20 mouse cellular contexts compared by ENCODE assay signal in the genomic region with DNA sequence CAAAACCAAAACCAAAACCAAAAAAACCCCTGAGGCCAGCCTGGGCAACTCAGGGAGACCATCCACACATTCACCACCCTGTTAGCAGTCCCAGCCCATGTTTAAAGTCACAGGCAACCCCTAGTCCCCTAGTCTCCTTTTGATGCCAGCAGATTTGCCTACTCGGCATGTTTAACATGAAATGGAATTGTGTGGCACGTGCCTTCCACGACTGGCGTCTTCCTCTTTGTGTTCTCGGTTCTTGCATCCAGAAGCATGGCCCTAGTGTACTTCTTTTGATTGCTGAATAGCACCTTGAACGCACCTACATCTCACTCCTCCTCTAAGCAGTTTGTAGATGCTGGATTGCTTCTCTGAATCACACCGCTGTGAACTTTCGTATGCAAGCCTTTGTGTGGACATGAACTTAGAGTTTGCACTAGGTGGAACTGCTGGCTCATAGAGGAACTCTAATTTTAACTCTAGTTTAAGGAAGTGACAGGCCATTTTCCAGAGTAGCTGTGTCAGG. TPM values are rescaled to one million over a fixed set of nuclear protein-coding genes. Genes with fewer than 3 reads are reported as not detected.
DNase-seq lines count a peak whose midpoint lies in the region; ATAC-seq and TF ChIP-seq lines count a peak whose summit lies in the region.
"Had no signal": no experiment of that assay in that cellular context is flagged by ENCODE, and none has a peak within 500 bp of the region (broad histone marks: within the 10 kb centered on the region; RNA-seq: fewer than 3 reads in every experiment).

No protein-coding gene starts in this region.

- in situ Hi-C loops in ES-E14 (cut with MboI; ENCODE audit: low sequenced_read_pairs in 2 of 2, unreplicated experiment in 2 of 2): no loop called here

- DNase-seq in liver: no peak
- DNase-seq in ES-E14 (ENCODE audit: low read depth, low spot score): no peak
- peak; percentile 27 for DNase-seq in skeletal muscle tissue, adult 2 months (ENCODE audit: low read depth, low spot score)
- no peak for DNase-seq in layer of hippocampus, adult 11-12 months (ENCODE audit: low spot score)
- no peak for DNase-seq in urinary bladder, postnatal 10 days (ENCODE audit: low spot score)
- DNase-seq: adrenal gland, adult 2 months; cerebellum, postnatal 25 days; gastrocnemius, postnatal 14 days; kidney, postnatal 25 days; layer of hippocampus, postnatal 36 days; lung, postnatal 10 days had no signal

- no peak for ATAC-seq in liver, embryonic 12.5 days
- ATAC-seq in liver, embryonic 16.5 days (ENCODE audit: low read depth): no peak
- ATAC-seq: forebrain, embryonic 13.5 days; inflammation-experienced regulatory T-cells, adult 6 months had no signal

- H3K27me3 ChIP-seq in liver, embryonic 12.5 days (replicated peaks): peaks cover 10% of the 10 kb centered on the region
- H3K27me3 ChIP-seq in liver, embryonic 16.5 days (ENCODE audit: control insufficient read depth, insufficient read depth, low read depth, low read length): peaks cover under 1% of the 10 kb centered on the region

- H3K4me2 ChIP-seq in liver, embryonic 12.5 days: peak overlapping the region; percentile 27
- peak overlapping the region; percentile 24; the same call in 1 of the 2 replicates for H3K4me2 ChIP-seq in liver, embryonic 16.5 days (ENCODE audit: low read depth, low read length)
- H3K4me2 ChIP-seq: forebrain, embryonic 13.5 days; limb, embryonic 12.5 days had no signal

- 47% methylated on average over 8 of the region's 8 CpGs for WGBS in liver, embryonic 12.5 days (ENCODE audit: insufficient replicate concordance)
- whole genome bisulfite sequencing in liver, embryonic 16.5 days (ENCODE audit: insufficient replicate concordance): 29% methylated on average over 8 of the region's 8 CpGs

- no peak overlapping the region for H3K4me3 ChIP-seq in liver, embryonic 12.5 days
- H3K4me3 ChIP-seq in ES-E14 (ENCODE audit: insufficient read depth in 1 of 2, low read depth in 1 of 2, low read length in 2 of 2, poor library complexity in 1 of 2, severe bottlenecking in 1 of 2): no peak overlapping the region
- no peak overlapping the region; the same call in 1 of the 2 replicates for H3K4me3 ChIP-seq in liver, embryonic 16.5 days (ENCODE audit: low read depth, low read length)
- H3K4me3 ChIP-seq: forebrain, embryonic 13.5 days; limb, embryonic 12.5 days; myocyte had no signal

- no peaks in the 10 kb centered on the region for H3K9me3 ChIP-seq in liver, embryonic 12.5 days (replicated peaks)
- no peaks in the 10 kb centered on the region for H3K9me3 ChIP-seq in ES-E14 (ENCODE audit: control insufficient read depth, insufficient read depth, low read depth, low read length)
- no peaks in the 10 kb centered on the region for H3K9me3 ChIP-seq in liver, embryonic 16.5 days (replicated peaks; ENCODE audit: control insufficient read depth, low read length)
- H3K9me3 ChIP-seq: forebrain, embryonic 13.5 days had no signal

- H3K36me3 ChIP-seq in liver, embryonic 12.5 days: no peaks in the 10 kb centered on the region
- no peaks in the 10 kb centered on the region for H3K36me3 ChIP-seq in ES-E14 (ENCODE audit: control insufficient read depth, insufficient read depth, low read length, poor library complexity, severe bottlenecking)
- H3K36me3 ChIP-seq in liver, embryonic 16.5 days (ENCODE audit: control insufficient read depth, insufficient read depth): no peaks in the 10 kb centered on the region
- H3K36me3 ChIP-seq: limb, embryonic 12.5 days had no signal

- peaks cover 41% of the 10 kb centered on the region for H3K4me1 ChIP-seq in liver, embryonic 12.5 days
- peaks cover 0 to 8% of the 10 kb centered on the region in 2 experiments; a peak in 3 of 4 replicates for H3K4me1 ChIP-seq in ES-E14 (ENCODE audit: control insufficient read depth in 2 of 2, insufficient read depth in 2 of 2, low read length in 2 of 2, poor library complexity in 1 of 2)
- peaks cover 8% of the 10 kb centered on the region for H3K4me1 ChIP-seq in liver, embryonic 16.5 days (ENCODE audit: control insufficient read depth, low read depth, low read length)

- H3K27ac ChIP-seq in liver, embryonic 12.5 days: peak overlapping the region; percentile 7; the same call in 1 of the 2 replicates
- no peak overlapping the region for H3K27ac ChIP-seq in ES-E14 (ENCODE audit: insufficient read depth, low read depth, low read length, poor library complexity, severe bottlenecking)
- no peak overlapping the region for H3K27ac ChIP-seq in liver, embryonic 16.5 days (ENCODE audit: low read length)
- H3K27ac ChIP-seq: forebrain, embryonic 13.5 days; limb, embryonic 12.5 days had no signal

- H3K9ac ChIP-seq in liver, embryonic 12.5 days: no peak overlapping the region
- H3K9ac ChIP-seq in ES-E14 (ENCODE audit: insufficient read depth, low read depth, low read length, poor library complexity, severe bottlenecking): no peak overlapping the region
- no peak overlapping the region for H3K9ac ChIP-seq in liver, embryonic 16.5 days (ENCODE audit: low read depth, low read length)
- H3K9ac ChIP-seq: forebrain, embryonic 13.5 days; limb, embryonic 12.5 days had no signal

TF ChIP-seq in ES-E14, 5 proteins besides CTCF, POLR2A, EP300 and RAD21:
- TF ChIP-seq ZC3H11A (IDR thresholded peaks at IDR 0.05; ENCODE audit: borderline replicate concordance, low read depth, low read length) (no peak), ZNF384 (IDR thresholded peaks at IDR 0.05; ENCODE audit: low read depth, low read length) (no peak), MAFK (IDR thresholded peaks at IDR 0.05; ENCODE audit: insufficient read depth, low read depth, low read length) (peak; percentile 43; the same call in 1 of the 2 replicates)

RNA-seq across cellular contexts. Expression of gene Ptpn18, which starts 4.8 kb away (rescaled TPM):
- 18.6 and 19.1 TPM in 2 replicates for polyA plus RNA-seq in liver, embryonic 12.5 days (2016; fragmentation: Nextera tagmentation; extraction: Ambion mirVana)
- 2.6 and 4.0 TPM in 2 replicates for total RNA-seq in ES-E14 (2012; rRNA removed)
- polyA plus RNA-seq in liver, embryonic 16.5 days (2015; fragmentation: Nextera tagmentation; extraction: Ambion mirVana): 16.7 and 19.2 TPM in 2 replicates

RNA-seq across cellular contexts. Expression of gene Imp4, which starts 24.7 kb away (rescaled TPM):
- 96.4 and 100 TPM in 2 replicates for polyA plus RNA-seq in liver, embryonic 12.5 days (2016; fragmentation: Nextera tagmentation; extraction: Ambion mirVana)
- total RNA-seq in ES-E14 (2012; rRNA removed): 103 and 111 TPM in 2 replicates
- 44.6 and 46.8 TPM in 2 replicates for polyA plus RNA-seq in liver, embryonic 16.5 days (2015; fragmentation: Nextera tagmentation; extraction: Ambion mirVana)

RNA-seq across cellular contexts. Expression of gene Ccdc115, which starts 24.9 kb away (rescaled TPM):
- polyA plus RNA-seq in liver, embryonic 12.5 days (2016; fragmentation: Nextera tagmentation; extraction: Ambion mirVana): 34.3 and 35.1 TPM in 2 replicates
- 21.6 and 26.6 TPM in 2 replicates for total RNA-seq in ES-E14 (2012; rRNA removed)
- polyA plus RNA-seq in liver, embryonic 16.5 days (2015; fragmentation: Nextera tagmentation; extraction: Ambion mirVana): 20.8 and 23.0 TPM in 2 replicates

RNA-seq across cellular contexts. Expression of gene Prss39, which starts 33.8 kb away (rescaled TPM):
- polyA plus RNA-seq in liver, embryonic 12.5 days (2016; fragmentation: Nextera tagmentation; extraction: Ambion mirVana): not detected in 2 replicates
- not detected in 2 replicates for total RNA-seq in ES-E14 (2012; rRNA removed)
- not detected in 2 replicates for polyA plus RNA-seq in liver, embryonic 16.5 days (2015; fragmentation: Nextera tagmentation; extraction: Ambion mirVana)
- total RNA-seq: adrenal gland, adult 2 months; gastrocnemius, postnatal 14 days; layer of hippocampus, postnatal 36 days had no signal
- polyA plus RNA-seq: adrenal gland, adult 2 months; embryonic facial prominence, embryonic 14.5 days; forebrain, embryonic 13.5 days; heart, postnatal 0 days; inflammation-experienced regulatory T-cells, adult 6 months; limb, embryonic 12.5 days; myocyte; thymus, postnatal 0 days had no signal
